Mouse (Mus musculus): ENCODE data around the gene Gm49395. TPM values are rescaled to one million over a fixed set of nuclear protein-coding genes. Genes with fewer than 3 reads are reported as not detected.

Gm49395 gene
- polyA plus RNA-seq, 1 experiment from 2014 or later = 2.9 TPM

DNA sequence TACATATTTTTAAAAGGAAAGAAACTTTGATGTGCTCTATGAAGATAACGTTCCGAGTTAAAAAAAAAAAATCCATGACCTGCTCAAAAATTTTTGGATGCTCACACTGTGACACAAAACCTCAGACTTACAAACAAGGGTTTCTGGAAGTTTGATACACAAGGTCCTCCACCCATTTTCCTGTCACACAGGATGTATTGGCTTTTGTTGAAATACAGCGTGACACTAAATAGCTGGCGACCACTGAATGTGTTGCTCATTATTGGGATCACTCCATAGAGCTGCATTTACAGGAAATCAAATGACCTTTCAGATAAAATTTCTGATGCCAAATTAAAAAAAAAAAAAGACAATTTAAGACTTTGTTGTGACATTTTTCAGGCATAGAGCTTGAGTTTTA lies 23.4 kb upstream of the Gm49395 start:
- no peak overlapping the region for H3K9ac ChIP-seq
- no peaks in the 10 kb centered on the region for H3K36me3 ChIP-seq
- H3K4me3 ChIP-seq = no peak overlapping the region
- WGBS = 92% methylated on average over 4 of the region's 4 CpGs
- no peak overlapping the region for H3K27ac ChIP-seq (replicated peaks)
- no peaks in the 10 kb centered on the region for H3K4me1 ChIP-seq (replicated peaks)
- H3K9me3 ChIP-seq = no peaks in the 10 kb centered on the region
- ATAC-seq (ENCODE audit: low FRiP score, low read depth) = no peak
- no peak overlapping the region for H3K4me2 ChIP-seq
- H3K27me3 ChIP-seq = no peaks in the 10 kb centered on the region

- Histone ChIP-seq H3K27me3 (no peaks in the 10 kb centered on the region), H3K27ac (replicated peaks) (no peak overlapping the region), H3K4me3 (no peak overlapping the region), H3K9ac (no peak overlapping the region), H3K4me2 (no peak overlapping the region), H3K36me3 (no peaks in the 10 kb centered on the region), H3K4me1 (replicated peaks) (no peaks in the 10 kb centered on the region), H3K9me3 (no peaks in the 10 kb centered on the region)
- 78% methylated on average over 1 of the region's 1 CpGs for WGBS
- ATAC-seq (ENCODE audit: low FRiP score, low read depth) = no peak
These were observed 22.8 kb upstream of the Gm49395 start for GRCm38 (mm10) chr13:115124521-115124920.

GRCm38 (mm10) chr13:115118756-115119155 lies 17.0 kb upstream of the Gm49395 start:
- no peak overlapping the region for H3K27ac ChIP-seq (replicated peaks)
- no peak overlapping the region for H3K4me3 ChIP-seq
- H3K9me3 ChIP-seq = no peaks in the 10 kb centered on the region
- no peak for ATAC-seq (ENCODE audit: low FRiP score, low read depth)
- no peaks in the 10 kb centered on the region for H3K27me3 ChIP-seq
- 54% methylated on average over 5 of the region's 5 CpGs for WGBS
- H3K4me1 ChIP-seq (replicated peaks) = no peaks in the 10 kb centered on the region
- H3K9ac ChIP-seq = no peak overlapping the region
- H3K36me3 ChIP-seq = no peaks in the 10 kb centered on the region
- no peak overlapping the region for H3K4me2 ChIP-seq

GRCm38 (mm10) chr13:115118195-115118594 lies 16.5 kb upstream of the Gm49395 start:
- H3K4me1 ChIP-seq (replicated peaks) = no peaks in the 10 kb centered on the region
- H3K4me2 ChIP-seq = no peak overlapping the region
- no peak overlapping the region for H3K4me3 ChIP-seq
- H3K27me3 ChIP-seq = no peaks in the 10 kb centered on the region
- no peak overlapping the region for H3K9ac ChIP-seq
- no peak for ATAC-seq (ENCODE audit: low FRiP score, low read depth)
- no peak overlapping the region for H3K27ac ChIP-seq (replicated peaks)
- no peaks in the 10 kb centered on the region for H3K36me3 ChIP-seq
- WGBS = 85% methylated on average over 3 of the region's 3 CpGs
- H3K9me3 ChIP-seq = no peaks in the 10 kb centered on the region

DNA sequence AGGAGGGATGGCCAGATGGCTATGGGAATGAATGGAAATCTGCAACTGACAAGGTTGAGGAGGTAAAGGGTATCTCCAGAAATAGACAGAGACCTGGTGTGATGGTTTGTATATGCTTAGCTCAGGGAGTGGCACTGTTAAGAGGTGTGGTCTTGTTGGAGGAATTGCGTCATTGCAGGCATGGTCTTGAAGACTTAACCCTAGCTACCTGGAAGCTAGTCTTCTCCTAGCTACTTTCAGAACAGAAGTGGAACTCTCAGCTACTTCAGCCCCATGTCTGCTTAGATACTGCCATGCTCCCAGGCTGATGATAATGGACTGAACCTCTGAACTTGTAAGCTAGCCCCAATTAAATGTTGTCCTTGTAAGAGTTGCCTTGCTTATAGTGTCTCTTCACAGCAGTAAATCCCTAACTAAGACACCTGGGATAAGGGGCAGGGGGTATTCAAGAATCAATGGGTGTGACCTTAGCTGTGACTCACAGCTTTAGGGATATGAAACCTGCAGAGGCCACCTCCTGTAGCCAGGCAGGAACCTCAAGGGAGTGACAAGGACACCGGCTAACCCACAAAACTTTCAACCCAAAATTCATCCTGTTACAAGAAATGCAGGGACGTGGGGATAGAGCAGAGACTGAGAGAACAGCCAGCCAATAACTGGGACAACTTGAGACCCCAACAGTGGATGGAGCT lies 15.4 kb upstream of the Gm49395 start:
- no peaks in the 10 kb centered on the region for H3K9me3 ChIP-seq
- no peak overlapping the region for H3K4me3 ChIP-seq
- no peak overlapping the region for H3K27ac ChIP-seq (replicated peaks)
- H3K9ac ChIP-seq = no peak overlapping the region
- WGBS = 86% methylated on average over 3 of the region's 3 CpGs
- no peak overlapping the region for H3K4me2 ChIP-seq
- no peak for ATAC-seq (ENCODE audit: low FRiP score, low read depth)
- H3K27me3 ChIP-seq = no peaks in the 10 kb centered on the region
- no peaks in the 10 kb centered on the region for H3K4me1 ChIP-seq (replicated peaks)
- no peaks in the 10 kb centered on the region for H3K36me3 ChIP-seq

GRCm38 (mm10) chr13:115109628-115110027 lies 7.9 kb upstream of the Gm49395 start:
- no peak overlapping the region for H3K27ac ChIP-seq (replicated peaks)
- H3K4me1 ChIP-seq (replicated peaks) = no peaks in the 10 kb centered on the region
- no peak overlapping the region for H3K9ac ChIP-seq
- H3K27me3 ChIP-seq = no peaks in the 10 kb centered on the region
- ATAC-seq (ENCODE audit: low FRiP score, low read depth) = no peak
- no peak overlapping the region for H3K4me2 ChIP-seq
- H3K9me3 ChIP-seq = no peaks in the 10 kb centered on the region
- H3K36me3 ChIP-seq = no peaks in the 10 kb centered on the region
- no peak overlapping the region for H3K4me3 ChIP-seq
- WGBS = 85% methylated on average over 4 of the region's 4 CpGs

- no peak overlapping the region for H3K9ac ChIP-seq
- H3K4me3 ChIP-seq = no peak overlapping the region
- H3K36me3 ChIP-seq = no peaks in the 10 kb centered on the region
- peaks cover 7% of the 10 kb centered on the region for H3K27me3 ChIP-seq
- no peak overlapping the region for H3K27ac ChIP-seq (replicated peaks)
- no peaks in the 10 kb centered on the region for H3K4me1 ChIP-seq (replicated peaks)
- no peak for ATAC-seq (ENCODE audit: low FRiP score, low read depth)
- H3K4me2 ChIP-seq = no peak overlapping the region
- H3K9me3 ChIP-seq = no peaks in the 10 kb centered on the region
- WGBS = 94% methylated on average over 8 of the region's 8 CpGs
These were observed 5.7 kb upstream of the Gm49395 start for GRCm38 (mm10) chr13:115107436-115107835.

DNA sequence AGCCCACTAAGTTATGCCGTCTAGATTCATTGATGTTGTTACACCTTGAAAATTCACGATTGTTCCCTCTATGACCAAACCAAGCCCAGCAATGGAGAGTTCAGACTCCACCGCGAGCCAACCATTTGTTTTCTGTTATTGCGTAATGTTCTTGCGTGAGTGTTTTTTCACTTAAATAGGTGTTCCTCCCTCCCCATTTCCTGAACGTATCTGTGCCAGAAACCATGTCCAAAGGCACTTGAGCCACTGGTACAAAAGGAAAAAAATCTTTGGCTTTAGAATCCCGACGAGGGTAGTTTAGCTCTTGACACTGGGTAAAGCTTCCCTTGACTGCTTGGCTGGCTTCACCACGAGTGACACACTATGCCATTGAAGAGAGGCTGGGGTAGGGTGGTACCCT lies 4.5 kb upstream of the Gm49395 start:
- peaks cover 8% of the 10 kb centered on the region for H3K4me1 ChIP-seq (replicated peaks)
- peaks cover 7% of the 10 kb centered on the region for H3K27me3 ChIP-seq
- no peak overlapping the region for H3K4me2 ChIP-seq
- no peak overlapping the region for H3K4me3 ChIP-seq
- H3K27ac ChIP-seq (replicated peaks) = no peak overlapping the region
- WGBS = 89% methylated on average over 10 of the region's 10 CpGs
- H3K36me3 ChIP-seq = no peaks in the 10 kb centered on the region
- H3K9me3 ChIP-seq = no peaks in the 10 kb centered on the region
- no peak for ATAC-seq (ENCODE audit: low FRiP score, low read depth)
- H3K9ac ChIP-seq = no peak overlapping the region

- H3K27ac ChIP-seq (replicated peaks) = no peak overlapping the region
- no peak overlapping the region for H3K4me3 ChIP-seq
- WGBS = 98% methylated on average over 2 of the region's 2 CpGs
These were observed 1.0 kb upstream of the Gm49395 start for GRCm38 (mm10) chr13:115102754-115103153.

GRCm38 (mm10) chr13:115100381-115101177 lies 1.1 kb downstream of the Gm49395 start:
- Histone ChIP-seq H3K27me3 (peaks cover 23% of the 10 kb centered on the region), H3K27ac (replicated peaks) (peak overlapping the region; percentile 37; the same call in 1 of the 2 replicates), H3K4me2 (peak overlapping the region; percentile 89), H3K36me3 (no peaks in the 10 kb centered on the region), H3K9me3 (no peaks in the 10 kb centered on the region), H3K4me1 (replicated peaks) (peaks cover 14% of the 10 kb centered on the region), H3K4me3 (peak overlapping the region; percentile 47), H3K9ac (no peak overlapping the region; the same call in 1 of the 2 replicates)
- no peak for ATAC-seq (ENCODE audit: low FRiP score, low read depth)
- 36% methylated on average over 11 of the region's 11 CpGs for WGBS

More at GRCm38 (mm10) chr13:115102754-115103153, 1.0 kb upstream of the Gm49395 start:
- Histone ChIP-seq H3K9me3 (no peaks in the 10 kb centered on the region), H3K4me1 (replicated peaks) (peaks cover 14% of the 10 kb centered on the region), H3K36me3 (no peaks in the 10 kb centered on the region), H3K4me2 (no peak overlapping the region), H3K9ac (no peak overlapping the region), H3K27me3 (peaks cover 23% of the 10 kb centered on the region)
- ATAC-seq (ENCODE audit: low FRiP score, low read depth) = no peak

GRCm38 (mm10) chr13:115099381-115099780 lies 2.3 kb downstream of the Gm49395 start:
- no peak overlapping the region for H3K4me3 ChIP-seq
- peaks cover 23% of the 10 kb centered on the region for H3K27me3 ChIP-seq
- H3K4me1 ChIP-seq (replicated peaks) = peaks cover 14% of the 10 kb centered on the region
- no peak overlapping the region for H3K9ac ChIP-seq
- WGBS = 89% methylated on average over 9 of the region's 9 CpGs
- no peak overlapping the region for H3K27ac ChIP-seq (replicated peaks)
- no peaks in the 10 kb centered on the region for H3K36me3 ChIP-seq
- H3K4me2 ChIP-seq = 0 out of 2 replicates have a peak overlapping the region, but pooled peaks have one; percentile 15
- no peak for ATAC-seq (ENCODE audit: low FRiP score, low read depth)
- no peaks in the 10 kb centered on the region for H3K9me3 ChIP-seq

GRCm38 (mm10) chr13:115098227-115098626 lies 3.5 kb downstream of the Gm49395 start:
- 80% methylated on average over 3 of the region's 3 CpGs for WGBS
- Histone ChIP-seq H3K27me3 (peaks cover 20% of the 10 kb centered on the region), H3K36me3 (no peaks in the 10 kb centered on the region), H3K27ac (replicated peaks) (no peak overlapping the region), H3K9me3 (no peaks in the 10 kb centered on the region), H3K4me1 (replicated peaks) (peaks cover 14% of the 10 kb centered on the region), H3K4me3 (no peak overlapping the region), H3K4me2 (no peak overlapping the region), H3K9ac (no peak overlapping the region)
- no peak for ATAC-seq (ENCODE audit: low FRiP score, low read depth)
